Mouse (Mus musculus) C2C12 (cell line): ENCODE results near the gene Sec24b.

ENCODE experiments used
- CEBPB ChIP-seq: IDR thresholded peaks from one replicate; pipeline ENCODE4 v1.6.1; 2011; ENCODE audit warnings: low read depth, mild to moderate bottlenecking, control low read depth, moderate library complexity
- CTCF ChIP-seq: IDR thresholded peaks from one replicate; pipeline ENCODE4 v1.5.1; 2011; ENCODE audit not compliant: control insufficient read depth, insufficient read depth, insufficient read length
- FOSL1 ChIP-seq: IDR thresholded peaks from one replicate; pipeline ENCODE4 v1.8.0; 2011; ENCODE audit warnings: mild to moderate bottlenecking, low read length; ENCODE audit not compliant: poor library complexity, insufficient read depth, severe bottlenecking
- MAX ChIP-seq: IDR thresholded peaks from one replicate; pipeline ENCODE4 v1.6.1; 2011; ENCODE audit warnings: mild to moderate bottlenecking, control low read depth
- MYOD1 ChIP-seq: IDR thresholded peaks from one replicate; pipeline ENCODE4 v1.6.1; 2011; ENCODE audit warnings: low read depth; ENCODE audit not compliant: control insufficient read depth, insufficient read length
- MYOG ChIP-seq: IDR thresholded peaks from one replicate; pipeline ENCODE4 v1.6.1; 2011; ENCODE audit not compliant: control insufficient read depth, insufficient read length; ENCODE audit errors: extremely low read depth
- USF1 ChIP-seq: IDR thresholded peaks from one replicate; pipeline ENCODE4 v1.6.1; 2011; ENCODE audit warnings: low read depth, mild to moderate bottlenecking, control low read depth, moderate library complexity

DNA sequence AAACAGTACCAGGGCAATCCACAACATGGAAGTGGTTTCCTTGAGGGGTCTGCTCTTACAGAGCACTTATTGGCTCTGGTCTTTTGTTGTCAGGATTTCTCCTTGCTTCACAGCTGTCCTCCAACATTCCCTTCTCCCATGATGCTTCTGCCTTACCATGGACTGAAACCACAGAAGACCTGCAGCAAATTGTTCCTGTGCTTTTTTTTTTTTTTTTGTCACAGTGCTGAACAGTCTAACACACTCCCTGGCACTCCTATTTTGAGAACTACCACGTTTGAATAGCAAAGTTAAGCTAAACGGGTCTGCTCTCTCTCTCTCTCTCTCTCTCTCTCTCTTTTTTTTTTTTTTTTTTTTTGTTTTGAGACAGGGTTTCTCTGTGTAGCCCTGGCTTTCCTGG lies 10.6 kb upstream of the Sec24b start:
- no peak for TF ChIP-seq CTCF
- TF ChIP-seq MAX, result no peak
- TF ChIP-seq USF1, result no peak
- no peak for TF ChIP-seq MYOD1
- TF ChIP-seq MYOG, result no peak
- TF ChIP-seq CEBPB, result no peak
- TF ChIP-seq FOSL1, result no peak
